Mouse (Mus musculus) heart, postnatal 0 days (tissue): ENCODE measurements around the gene Meaf6. TPM values are rescaled to one million over a fixed set of nuclear protein-coding genes. Genes with fewer than 3 reads are reported as not detected.

Source experiments
- ATAC-seq: fragments of 200-750 bp; cut with Nextera tagmentation; 2 replicates; pipeline ENCODE4 v1.8.0; 2017; ENCODE audit warnings: low read depth, moderate number of reproducible peaks, moderate library complexity; ENCODE audit not compliant: insufficient read depth
- DNase-seq: peaks from one replicate; pipeline ENCODE4 v3.0.0-alpha.2; 2016; ENCODE audit warnings: low spot score
- H3K27ac ChIP-seq: fragments of 300-500 bp; sonication (generic); 2 replicates; pipeline ENCODE4 v1.5.1; 2014; ENCODE audit warnings: low read depth, mild to moderate bottlenecking
- H3K27me3 ChIP-seq: fragments of 300-500 bp; sonication (generic); 2 replicates; pipeline ENCODE4 v1.6.1; 2014; ENCODE audit warnings: low read length, mixed read lengths; ENCODE audit not compliant: control insufficient read depth, insufficient read depth
- H3K36me3 ChIP-seq: fragments of 300-500 bp; sonication (generic); replicated peaks from 2 replicates; pipeline ENCODE4 v1.6.1; 2014; ENCODE audit warnings: low read length, mixed read lengths; ENCODE audit not compliant: control insufficient read depth, insufficient read depth
- H3K4me1 ChIP-seq: fragments of 300-500 bp; sonication (generic); 2 replicates; pipeline ENCODE4 v1.6.1; 2014; ENCODE audit warnings: antibody characterized with exemption; ENCODE audit not compliant: control insufficient read depth, insufficient read depth
- H3K4me2 ChIP-seq: fragments of 300-500 bp; sonication (generic); 2 replicates; pipeline ENCODE4 v1.6.1; 2014; ENCODE audit warnings: low read depth, mild to moderate bottlenecking, low read length, moderate library complexity
- H3K4me3 ChIP-seq: fragments of 300-500 bp; sonication (generic); 2 replicates; pipeline ENCODE4 v1.5.1; 2014; ENCODE audit warnings: low read depth, low read length
- H3K9ac ChIP-seq: fragments of 300-500 bp; sonication (generic); replicated peaks from 2 replicates; pipeline ENCODE4 v1.6.1; 2014; ENCODE audit warnings: low read depth, low read length, mixed read lengths
- H3K9me3 ChIP-seq: fragments of 300-500 bp; sonication (generic); replicated peaks from 2 replicates; pipeline ENCODE4 v1.6.1; 2016; ENCODE audit warnings: low read length; ENCODE audit not compliant: control insufficient read depth
- CTCF ChIP-seq: IDR thresholded peaks from 2 replicates; pipeline ENCODE4 v1.5.1; 2016; ENCODE audit warnings: antibody characterized with exemption, control low read depth, low read depth
- EP300 ChIP-seq: IDR thresholded peaks from 2 replicates; pipeline ENCODE4 v1.6.1; 2016; ENCODE audit warnings: antibody characterized with exemption, low read depth
- WGBS: fragments of 180-500 bp; shearing (Covaris S2); extraction: QIAGEN DNeasy Blood & Tissue Kit; methylation state at CpG from one replicate; pipeline ENCODE4 v1.1.7; 2014; 5-methylcytosine and 5-hydroxymethylcytosine counted together
- polyA plus RNA-seq: library from polyadenylated mRNA; unstranded; fragments of >200 nt; fragmentation: Nextera tagmentation; extraction: Ambion mirVana; gene quantifications from 2 replicates; pipeline ENCODE4 v1.2.1, GENCODE M21; 2015
- total RNA-seq: library from RNA; depleted of rRNA; stranded (reverse); fragments of >200 nt; gene quantifications from 2 replicates; pipeline ENCODE4 v1.2.3, GENCODE M21; 2014; ENCODE audit warnings: low replicate concordance; rRNA removed

Meaf6 gene
- total RNA-seq (11.0 and 28.9 TPM in 2 replicates), polyA plus RNA-seq (28.9 and 33.2 TPM in 2 replicates)

GRCm38 (mm10) chr4:125084403-125085345 lies at the start of gene Meaf6:
Gene Meaf6 (plus strand): TSS chr4:125085134.
- Histone ChIP-seq H3K4me1 (peaks cover 12% of the 10 kb centered on the region), H3K27ac (peak within 1 kb of the TSS; percentile 97), H3K4me2 (peak within 1 kb of the TSS; percentile 95), H3K36me3 (peaks cover 16% of the 10 kb centered on the region), H3K4me3 (peak within 1 kb of the TSS; percentile 80), H3K9me3 (no peaks in the 10 kb centered on the region), H3K27me3 (no peaks in the 10 kb centered on the region), H3K9ac (peak within 1 kb of the TSS; percentile 72)
- WGBS, result 2% methylated on average over 60 of the region's 63 CpGs
- TF ChIP-seq EP300 (no peak), CTCF (peak; percentile 61)
- DNase-seq (peak; percentile 80), ATAC-seq (peak; percentile 92)

- H3K27me3 ChIP-seq, result no peaks in the 10 kb centered on the region
- no peak overlapping the region for H3K9ac ChIP-seq
- no peak for ATAC-seq
- H3K27ac ChIP-seq, result no peak overlapping the region
- WGBS, result 84% methylated on average over 7 of the region's 7 CpGs
- no peak overlapping the region for H3K4me3 ChIP-seq
- H3K4me1 ChIP-seq, result no peaks in the 10 kb centered on the region
- no peak overlapping the region for H3K4me2 ChIP-seq
- TF ChIP-seq EP300, result no peak
- TF ChIP-seq CTCF, result no peak
- peaks cover 95% of the 10 kb centered on the region for H3K36me3 ChIP-seq
- H3K9me3 ChIP-seq, result no peaks in the 10 kb centered on the region
- DNase-seq, result no peak
Measured at GRCm38 (mm10) chr4:125044454-125044853, 40.5 kb upstream of the Meaf6 start.

- TF ChIP-seq EP300 (no peak), CTCF (no peak)
- Histone ChIP-seq H3K27ac (no peak overlapping the region), H3K4me2 (no peak overlapping the region), H3K9ac (no peak overlapping the region), H3K4me3 (no peak overlapping the region), H3K9me3 (no peaks in the 10 kb centered on the region), H3K27me3 (no peaks in the 10 kb centered on the region), H3K4me1 (peaks cover 15% of the 10 kb centered on the region; the same call in 1 of the 2 replicates), H3K36me3 (peaks cover 49% of the 10 kb centered on the region)
- no peak for DNase-seq
- ATAC-seq, result 0 out of 2 replicates have a peak, but pooled peaks have one; percentile 49
- WGBS, result 61% methylated on average over 9 of the region's 9 CpGs
Measured at GRCm38 (mm10) chr4:125055385-125055784, 29.5 kb upstream of the Meaf6 start.

- Histone ChIP-seq H3K36me3 (peaks cover 39% of the 10 kb centered on the region), H3K4me2 (no peak overlapping the region), H3K27ac (no peak overlapping the region), H3K4me3 (no peak overlapping the region), H3K9me3 (no peaks in the 10 kb centered on the region), H3K9ac (no peak overlapping the region), H3K4me1 (peaks cover 15% of the 10 kb centered on the region; the same call in 1 of the 2 replicates), H3K27me3 (no peaks in the 10 kb centered on the region)
- DNase-seq (no peak), ATAC-seq (no peak)
- no peak for TF ChIP-seq CTCF
- TF ChIP-seq EP300, result no peak
- 90% methylated on average over 4 of the region's 4 CpGs for WGBS
Measured at GRCm38 (mm10) chr4:125056476-125056875, 28.5 kb upstream of the Meaf6 start.

- H3K9me3 ChIP-seq, result no peaks in the 10 kb centered on the region
- peaks cover 31% of the 10 kb centered on the region for H3K36me3 ChIP-seq
- ATAC-seq, result no peak
- H3K27me3 ChIP-seq, result no peaks in the 10 kb centered on the region
- peak; percentile 25 for DNase-seq
- H3K27ac ChIP-seq, result no peak overlapping the region
- 4% methylated on average over 3 of the region's 3 CpGs for WGBS
- H3K9ac ChIP-seq, result no peak overlapping the region
- H3K4me1 ChIP-seq, result peaks cover 15% of the 10 kb centered on the region; the same call in 1 of the 2 replicates
- H3K4me3 ChIP-seq, result no peak overlapping the region
- TF ChIP-seq EP300, result no peak
- TF ChIP-seq CTCF, result no peak
- H3K4me2 ChIP-seq, result no peak overlapping the region
Measured at GRCm38 (mm10) chr4:125057273-125057672, 27.7 kb upstream of the Meaf6 start.
